Mouse (Mus musculus) midbrain, embryonic 13.5 days (tissue): ENCODE data around the gene Fsip1. TPM values are rescaled to one million over a fixed set of nuclear protein-coding genes. Genes with fewer than 3 reads are reported as not detected.

Experiments
- ATAC-seq: fragments of 200-750 bp; cut with Nextera tagmentation; 2 replicates; pipeline ENCODE4 v1.8.0; 2017; ENCODE audit warnings: mild to moderate bottlenecking, moderate TSS enrichment, moderate library complexity
- H3K27ac ChIP-seq: fragments of 300-500 bp; sonication (generic); 2 replicates; pipeline ENCODE4 v1.5.1; 2015; ENCODE audit warnings: inconsistent platforms, mild to moderate bottlenecking, moderate library complexity
- H3K27me3 ChIP-seq: fragments of 300-500 bp; sonication (generic); 2 replicates; pipeline ENCODE4 v1.6.1; 2015; ENCODE audit warnings: mild to moderate bottlenecking, inconsistent platforms
- H3K36me3 ChIP-seq: fragments of 300-500 bp; sonication (generic); 2 replicates; pipeline ENCODE4 v1.6.1; 2015; ENCODE audit warnings: mild to moderate bottlenecking, inconsistent platforms
- H3K4me1 ChIP-seq: fragments of 300-500 bp; sonication (generic); replicated peaks from 2 replicates; pipeline ENCODE4 v1.6.1; 2015; ENCODE audit warnings: inconsistent platforms
- H3K4me2 ChIP-seq: fragments of 300-500 bp; sonication (generic); replicated peaks from 2 replicates; pipeline ENCODE4 v1.6.1; 2015; ENCODE audit warnings: moderate library complexity, mild to moderate bottlenecking, inconsistent platforms
- H3K4me3 ChIP-seq: fragments of 300-500 bp; sonication (generic); replicated peaks from 2 replicates; pipeline ENCODE4 v1.5.1; 2015; ENCODE audit warnings: mild to moderate bottlenecking, inconsistent platforms
- H3K9ac ChIP-seq: fragments of 300-500 bp; sonication (generic); replicated peaks from 2 replicates; pipeline ENCODE4 v1.6.1; 2015; ENCODE audit warnings: mild to moderate bottlenecking, inconsistent platforms
- H3K9me3 ChIP-seq: fragments of 300-500 bp; sonication (generic); 2 replicates; pipeline ENCODE4 v1.6.1; 2016; ENCODE audit warnings: mild to moderate bottlenecking, inconsistent platforms
- WGBS: fragments of 180-500 bp; shearing (Covaris S2); methylation state at CpG from one replicate; pipeline ENCODE4 v1.1.7; 2015; 5-methylcytosine and 5-hydroxymethylcytosine counted together
- polyA plus RNA-seq: library from polyadenylated mRNA; unstranded; fragments of >200 nt; fragmentation: Nextera tagmentation; extraction: Ambion mirVana; gene quantifications from 2 replicates; pipeline ENCODE4 v1.2.1, GENCODE M21; 2015

Fsip1 gene
- polyA plus RNA-seq, 1 experiment from 2014 or later, result 1.6 TPM

DNA sequence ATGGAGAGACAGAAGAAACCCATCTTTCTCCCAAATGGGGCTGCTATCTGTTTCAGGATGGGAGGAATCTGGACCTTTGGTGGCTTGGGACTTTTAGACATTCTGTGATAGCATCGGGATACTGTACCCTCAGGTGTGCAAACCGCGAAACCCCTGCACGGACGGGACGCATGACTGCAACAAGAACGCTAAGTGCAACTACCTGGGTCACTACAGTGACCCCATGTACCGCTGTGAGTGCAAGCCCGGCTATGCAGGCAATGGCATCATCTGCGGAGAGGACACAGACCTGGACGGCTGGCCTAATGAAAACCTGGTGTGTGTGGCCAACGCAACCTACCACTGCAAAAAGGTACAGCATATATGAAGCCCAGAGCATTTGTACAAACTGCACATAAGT is 137.1 kb downstream of the Fsip1 start:
- no peak overlapping the region for H3K4me2 ChIP-seq
- no peaks in the 10 kb centered on the region; the same call in 1 of the 2 replicates for H3K27me3 ChIP-seq
- WGBS, result 96% methylated on average over 12 of the region's 12 CpGs
- no peak overlapping the region for H3K27ac ChIP-seq
- peaks cover 9% of the 10 kb centered on the region; the same call in 1 of the 2 replicates for H3K4me1 ChIP-seq
- H3K36me3 ChIP-seq, result peaks cover 3% of the 10 kb centered on the region; the same call in 1 of the 2 replicates
- no peak for ATAC-seq
- no peak overlapping the region for H3K4me3 ChIP-seq
- H3K9me3 ChIP-seq, result no peaks in the 10 kb centered on the region
- H3K9ac ChIP-seq, result no peak overlapping the region

DNA sequence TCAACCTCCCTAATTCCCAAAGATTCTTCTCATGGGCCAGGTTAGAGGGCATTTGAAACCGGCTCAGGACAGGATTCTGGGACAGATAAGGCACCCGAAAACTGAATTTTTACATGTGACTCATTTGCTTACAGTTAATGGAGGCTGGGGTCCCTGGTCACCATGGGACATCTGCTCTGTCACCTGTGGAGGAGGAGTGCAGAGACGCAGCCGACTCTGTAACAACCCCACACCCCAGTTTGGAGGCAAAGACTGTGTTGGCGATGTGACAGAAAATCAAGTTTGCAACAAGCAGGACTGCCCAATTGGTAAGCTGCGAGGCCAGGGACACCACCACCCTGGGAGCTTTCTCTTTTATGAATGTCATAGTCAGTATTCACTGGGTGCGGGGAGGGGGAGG is 138.3 kb downstream of the Fsip1 start:
- Histone ChIP-seq H3K9me3 (no peaks in the 10 kb centered on the region), H3K27me3 (peaks cover under 1% of the 10 kb centered on the region; the same call in 1 of the 2 replicates)
- WGBS, result 93% methylated on average over 7 of the region's 7 CpGs

DNA sequence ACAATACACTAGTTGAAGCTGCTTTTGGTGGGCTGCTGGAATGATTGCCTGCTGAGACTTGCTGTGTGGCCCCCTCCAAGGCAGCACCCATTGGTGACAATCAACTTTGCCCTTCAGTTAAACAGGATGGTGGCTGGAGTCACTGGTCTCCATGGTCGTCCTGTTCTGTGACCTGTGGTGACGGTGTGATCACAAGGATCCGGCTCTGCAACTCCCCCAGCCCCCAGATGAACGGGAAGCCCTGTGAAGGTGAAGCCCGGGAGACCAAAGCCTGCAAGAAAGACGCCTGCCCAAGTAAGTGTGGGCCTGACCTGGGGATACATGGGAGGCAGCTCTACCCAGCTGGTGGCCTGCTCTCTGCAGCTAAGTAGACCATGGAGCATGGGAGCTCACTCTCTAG is 138.7 kb downstream of the Fsip1 start:
- no peak overlapping the region for H3K27ac ChIP-seq
- H3K4me1 ChIP-seq, result peaks cover 11% of the 10 kb centered on the region
- H3K9me3 ChIP-seq, result no peaks in the 10 kb centered on the region
- no peak overlapping the region for H3K9ac ChIP-seq
- no peak overlapping the region for H3K4me2 ChIP-seq
- ATAC-seq, result no peak
- peaks cover 6% of the 10 kb centered on the region for H3K27me3 ChIP-seq
- no peak overlapping the region for H3K4me3 ChIP-seq
- 76% methylated on average over 6 of the region's 6 CpGs for WGBS
- H3K36me3 ChIP-seq, result peaks cover 3% of the 10 kb centered on the region; the same call in 1 of the 2 replicates

More for the DNA sequence above, 138.3 kb downstream of the Fsip1 start:
- Histone ChIP-seq H3K36me3 (peaks cover 3% of the 10 kb centered on the region; the same call in 1 of the 2 replicates), H3K4me1 (peaks cover 8% of the 10 kb centered on the region; the same call in 1 of the 2 replicates), H3K9ac (no peak overlapping the region), H3K4me3 (no peak overlapping the region), H3K27ac (no peak overlapping the region), H3K4me2 (no peak overlapping the region)
- ATAC-seq, result no peak

DNA sequence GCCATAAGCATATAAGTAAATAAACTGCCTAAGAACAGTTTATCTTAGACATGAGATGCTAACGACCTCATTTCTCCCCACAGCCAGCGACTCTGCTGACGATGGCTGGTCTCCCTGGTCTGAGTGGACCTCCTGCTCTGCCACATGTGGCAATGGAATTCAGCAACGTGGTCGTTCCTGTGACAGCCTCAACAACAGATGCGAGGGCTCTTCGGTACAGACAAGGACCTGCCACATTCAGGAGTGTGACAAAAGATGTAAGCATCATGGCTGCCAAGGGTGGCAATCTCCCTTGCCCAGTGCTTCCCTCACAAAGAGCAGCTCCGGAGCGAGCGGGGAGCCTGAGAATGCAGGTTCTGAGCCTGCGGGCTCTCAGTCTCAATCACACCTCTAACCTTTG is 139.4 kb downstream of the Fsip1 start:
- Histone ChIP-seq H3K9me3 (no peaks in the 10 kb centered on the region), H3K4me1 (peaks cover 17% of the 10 kb centered on the region), H3K9ac (no peak overlapping the region), H3K4me2 (no peak overlapping the region), H3K36me3 (peaks cover 3% of the 10 kb centered on the region; the same call in 1 of the 2 replicates), H3K27ac (no peak overlapping the region), H3K27me3 (peaks cover 12% of the 10 kb centered on the region), H3K4me3 (no peak overlapping the region)
- 89% methylated on average over 11 of the region's 11 CpGs for WGBS
- ATAC-seq, result no peak

DNA sequence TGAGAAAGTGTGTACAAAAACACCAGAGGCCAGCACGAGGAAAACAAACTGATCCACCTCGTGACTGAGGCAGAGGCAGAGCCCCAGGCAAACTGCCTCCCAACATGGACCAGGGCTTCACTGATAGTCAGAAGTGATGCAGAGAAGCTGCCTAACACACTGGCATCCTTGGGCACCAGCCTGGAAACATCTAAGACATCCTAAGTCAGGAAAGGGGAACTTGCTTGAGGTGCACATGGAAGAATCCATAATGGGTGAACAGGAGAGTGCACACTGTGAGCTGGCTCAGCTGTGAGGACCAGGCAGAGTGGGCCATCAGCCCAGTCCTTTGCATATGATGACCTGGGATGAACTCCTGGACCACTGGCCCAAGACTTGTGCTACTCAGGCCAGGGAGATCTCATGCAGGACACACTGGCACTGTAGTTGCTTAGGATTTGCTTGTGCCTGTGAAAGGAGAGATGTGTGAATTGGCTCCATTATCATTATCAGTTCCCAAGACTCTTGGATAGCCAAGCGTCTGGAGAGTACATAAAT is 139.9 kb downstream of the Fsip1 start:
- no peak overlapping the region for H3K9ac ChIP-seq
- 69% methylated on average over 3 of the region's 3 CpGs for WGBS
- no peak overlapping the region for H3K4me2 ChIP-seq
- H3K9me3 ChIP-seq, result no peaks in the 10 kb centered on the region
- H3K27me3 ChIP-seq, result peaks cover 18% of the 10 kb centered on the region
- peaks cover 3% of the 10 kb centered on the region; the same call in 1 of the 2 replicates for H3K36me3 ChIP-seq
- no peak overlapping the region for H3K27ac ChIP-seq
- H3K4me3 ChIP-seq, result no peak overlapping the region
- no peak for ATAC-seq
- H3K4me1 ChIP-seq, result peaks cover 22% of the 10 kb centered on the region

DNA sequence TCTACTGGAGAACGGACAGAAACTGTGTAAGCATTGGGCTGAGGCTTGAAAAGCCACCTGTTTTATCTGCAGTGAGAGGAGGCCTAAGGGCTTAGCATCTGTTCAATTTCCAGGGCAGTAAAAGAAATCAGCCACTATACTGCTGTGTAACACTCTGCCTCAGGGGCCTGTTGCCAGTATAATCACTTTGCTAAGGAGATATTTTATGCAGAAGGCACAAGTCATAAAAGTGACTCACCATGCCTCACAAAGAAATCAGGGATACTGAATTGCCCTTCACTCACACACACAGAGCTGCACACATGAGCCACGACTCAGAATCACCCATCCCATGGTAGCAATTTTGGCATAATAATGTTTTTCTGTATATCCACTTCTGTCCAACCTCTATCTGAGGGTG is 140.6 kb downstream of the Fsip1 start:
- Histone ChIP-seq H3K9ac (no peak overlapping the region), H3K4me1 (peaks cover 27% of the 10 kb centered on the region), H3K27me3 (peaks cover 18% of the 10 kb centered on the region), H3K27ac (no peak overlapping the region), H3K36me3 (peaks cover 3% of the 10 kb centered on the region; the same call in 1 of the 2 replicates), H3K9me3 (no peaks in the 10 kb centered on the region), H3K4me2 (no peak overlapping the region), H3K4me3 (no peak overlapping the region)
- ATAC-seq, result no peak
- WGBS, result 72% methylated on average over 2 of the region's 2 CpGs

DNA sequence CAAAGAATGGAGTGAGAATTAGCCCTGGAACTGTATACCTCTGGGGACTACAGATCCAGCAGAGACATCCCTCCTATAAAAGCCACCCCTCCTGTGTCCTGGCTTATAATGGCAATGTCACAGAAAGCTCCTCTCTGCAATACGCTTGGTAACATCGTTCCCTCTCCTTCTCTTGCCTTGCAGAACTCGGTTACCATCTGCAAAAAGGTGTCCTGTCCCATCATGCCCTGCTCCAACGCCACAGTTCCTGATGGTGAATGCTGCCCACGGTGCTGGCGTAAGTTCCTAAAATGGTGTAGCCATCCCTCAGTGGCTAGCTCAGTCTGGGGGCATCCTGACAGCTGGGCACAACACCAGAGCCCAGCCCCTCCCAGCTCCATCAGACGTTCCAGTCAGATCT is 141.1 kb downstream of the Fsip1 start:
- Histone ChIP-seq H3K36me3 (peaks cover under 1% of the 10 kb centered on the region; the same call in 1 of the 2 replicates), H3K9me3 (no peaks in the 10 kb centered on the region), H3K4me3 (no peak overlapping the region), H3K9ac (no peak overlapping the region), H3K4me1 (peaks cover 31% of the 10 kb centered on the region), H3K27ac (no peak overlapping the region), H3K27me3 (peaks cover 18% of the 10 kb centered on the region), H3K4me2 (no peak overlapping the region)
- WGBS, result 86% methylated on average over 7 of the region's 7 CpGs
- ATAC-seq, result no peak

DNA sequence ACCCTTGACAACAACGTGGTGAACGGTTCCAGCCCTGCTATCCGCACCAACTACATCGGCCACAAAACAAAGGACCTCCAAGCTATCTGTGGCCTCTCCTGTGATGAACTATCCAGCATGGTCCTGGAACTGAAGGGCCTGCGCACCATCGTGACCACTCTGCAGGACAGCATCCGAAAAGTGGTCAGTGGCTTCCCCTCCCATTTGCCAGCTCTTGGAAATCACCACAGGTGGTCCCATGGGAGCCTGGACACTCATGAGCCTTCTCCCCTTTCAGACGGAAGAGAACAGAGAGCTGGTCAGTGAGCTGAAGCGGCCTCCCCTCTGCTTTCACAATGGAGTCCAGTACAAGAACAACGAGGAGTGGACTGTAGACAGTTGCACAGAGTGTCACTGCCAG is 142.1 kb downstream of the Fsip1 start:
- ATAC-seq, result no peak
- Histone ChIP-seq H3K4me3 (no peak overlapping the region), H3K4me1 (peaks cover 36% of the 10 kb centered on the region), H3K9me3 (no peaks in the 10 kb centered on the region), H3K9ac (no peak overlapping the region), H3K27me3 (peaks cover 25% of the 10 kb centered on the region), H3K4me2 (0 out of 2 replicates have a peak overlapping the region, but pooled peaks have one; percentile 2), H3K36me3 (no peaks in the 10 kb centered on the region), H3K27ac (no peak overlapping the region)
- WGBS, result 63% methylated on average over 10 of the region's 10 CpGs

DNA sequence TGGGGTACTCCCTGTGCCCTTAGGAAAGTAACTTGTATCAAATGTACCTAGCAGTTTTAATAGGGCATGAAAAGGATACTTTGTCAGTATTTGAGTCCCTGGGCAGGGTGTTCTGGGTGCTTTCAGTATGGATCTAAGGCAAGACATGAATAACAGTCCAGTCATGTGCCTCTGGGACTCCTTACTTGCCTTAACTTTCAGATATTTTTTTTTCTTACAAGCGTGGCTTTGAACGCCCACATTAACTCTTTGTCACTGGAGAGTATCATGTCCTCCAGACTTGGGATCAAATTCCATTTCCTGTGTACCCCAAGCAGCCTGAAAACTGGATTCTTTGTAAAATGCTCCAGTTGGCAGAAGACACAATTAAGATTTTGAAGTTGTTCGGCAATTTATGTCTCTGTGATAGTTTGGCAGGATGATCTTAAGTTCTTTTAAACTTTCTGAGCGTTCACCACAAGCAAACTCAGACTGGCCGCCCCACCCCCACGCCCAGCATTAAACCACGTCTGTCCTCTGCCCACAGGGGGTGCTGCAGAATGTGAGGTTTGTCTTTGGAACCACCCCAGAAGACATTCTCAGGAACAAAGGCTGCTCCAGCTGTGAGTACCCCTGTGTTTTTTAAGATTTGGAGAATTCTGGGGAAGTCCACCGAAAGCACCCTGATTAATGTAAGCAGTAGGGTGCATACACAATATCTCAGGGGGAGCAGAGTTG is 142.8 kb downstream of the Fsip1 start:
- Histone ChIP-seq H3K27ac (no peak overlapping the region), H3K36me3 (no peaks in the 10 kb centered on the region), H3K4me3 (no peak overlapping the region), H3K4me2 (no peak overlapping the region; the same call in 1 of the 2 replicates), H3K9ac (no peak overlapping the region), H3K27me3 (peaks cover 29% of the 10 kb centered on the region), H3K4me1 (peaks cover 36% of the 10 kb centered on the region), H3K9me3 (no peaks in the 10 kb centered on the region)
- no peak for ATAC-seq
- WGBS, result 42% methylated on average over 8 of the region's 8 CpGs

DNA sequence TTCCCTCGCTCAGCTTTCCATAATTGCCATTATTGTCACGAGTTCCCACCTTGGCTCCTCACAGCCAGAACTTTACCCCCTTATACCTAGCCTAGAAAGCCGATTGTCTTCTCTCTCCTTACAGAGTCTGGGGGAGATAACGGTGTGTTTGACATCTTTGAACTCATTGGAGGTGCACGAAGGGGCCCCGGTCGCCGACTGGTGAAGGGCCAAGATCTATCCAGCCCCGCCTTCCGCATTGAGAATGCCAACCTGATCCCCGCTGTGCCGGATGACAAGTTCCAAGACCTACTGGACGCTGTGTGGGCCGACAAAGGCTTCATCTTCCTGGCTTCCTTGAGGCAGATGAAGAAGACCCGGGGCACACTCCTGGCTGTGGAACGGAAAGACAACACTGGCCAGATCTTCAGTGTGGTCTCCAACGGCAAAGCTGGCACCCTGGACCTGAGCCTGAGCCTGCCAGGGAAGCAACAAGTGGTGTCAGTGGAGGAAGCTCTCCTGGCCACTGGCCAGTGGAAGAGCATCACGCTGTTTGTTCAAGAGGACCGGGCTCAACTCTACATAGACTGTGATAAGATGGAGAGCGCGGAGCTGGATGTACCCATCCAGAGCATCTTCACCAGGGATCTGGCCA is 143.8 kb downstream of the Fsip1 start:
- H3K27me3 ChIP-seq, result peaks cover 31% of the 10 kb centered on the region
- no peak for ATAC-seq
- H3K36me3 ChIP-seq, result no peaks in the 10 kb centered on the region
- H3K4me1 ChIP-seq, result peaks cover 36% of the 10 kb centered on the region
- H3K27ac ChIP-seq, result no peak overlapping the region
- no peaks in the 10 kb centered on the region for H3K9me3 ChIP-seq
- WGBS, result 59% methylated on average over 21 of the region's 21 CpGs
- H3K9ac ChIP-seq, result no peak overlapping the region
- peak overlapping the region; percentile 50 for H3K4me3 ChIP-seq
- peak overlapping the region; percentile 91 for H3K4me2 ChIP-seq

DNA sequence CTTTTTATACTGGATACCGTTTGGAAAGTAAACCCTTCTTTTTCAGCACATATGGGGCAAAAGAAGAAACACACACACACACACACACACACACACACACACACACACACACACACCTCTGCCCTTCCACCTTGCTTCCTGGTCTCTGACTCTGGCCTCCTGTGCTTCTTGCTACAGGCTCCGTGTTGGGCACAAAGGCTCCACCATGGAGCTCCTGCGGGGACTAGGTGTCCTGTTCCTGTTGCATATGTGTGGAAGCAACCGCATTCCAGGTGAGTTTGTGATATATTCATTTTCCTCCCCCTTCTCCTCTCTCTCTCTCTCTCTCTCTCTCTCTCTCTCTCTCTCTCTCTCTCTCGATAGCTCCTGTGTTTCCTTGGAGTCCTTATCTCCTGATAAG is 144.3 kb downstream of the Fsip1 start:
- peak overlapping the region; percentile 91 for H3K4me2 ChIP-seq
- H3K36me3 ChIP-seq, result no peaks in the 10 kb centered on the region
- peaks cover 31% of the 10 kb centered on the region for H3K27me3 ChIP-seq
- H3K9ac ChIP-seq, result no peak overlapping the region
- H3K27ac ChIP-seq, result no peak overlapping the region
- no peaks in the 10 kb centered on the region for H3K9me3 ChIP-seq
- peaks cover 36% of the 10 kb centered on the region for H3K4me1 ChIP-seq
- WGBS, result 20% methylated on average over 5 of the region's 5 CpGs
- peak overlapping the region; percentile 50 for H3K4me3 ChIP-seq
- no peak for ATAC-seq

DNA sequence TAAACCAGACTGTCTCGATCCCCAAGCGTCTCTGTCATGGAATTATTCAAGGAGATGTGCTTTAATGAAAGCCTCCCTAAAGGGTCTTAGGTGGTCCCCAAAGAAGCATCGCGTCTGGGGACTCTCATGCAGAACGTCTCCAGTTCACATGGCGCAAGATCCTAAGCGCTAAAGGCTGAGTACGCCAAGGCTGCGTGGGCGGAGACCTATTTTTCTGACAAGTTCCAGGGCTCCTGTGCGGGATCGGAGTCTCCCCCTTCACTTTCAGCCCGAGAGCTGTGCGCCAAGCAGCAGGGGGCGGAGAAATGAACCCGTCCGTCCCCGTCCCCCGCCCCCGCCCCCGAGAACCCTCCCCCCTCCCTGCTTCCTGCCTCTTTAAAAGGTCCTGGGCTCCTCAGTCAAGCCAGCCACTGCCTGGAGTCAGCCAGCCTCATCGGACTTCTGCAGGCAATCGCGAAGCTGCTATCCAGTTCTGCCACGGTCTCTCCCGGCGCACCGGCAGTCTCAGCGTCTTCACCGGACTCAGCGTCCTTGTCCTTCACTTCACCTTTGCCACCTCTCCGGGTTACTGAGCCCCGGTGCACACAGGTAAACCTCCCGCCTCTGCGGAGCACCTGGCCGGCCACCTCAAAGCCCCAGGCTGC is 145.2 kb downstream of the Fsip1 start, which contains the start of gene Thbs1:
Gene Thbs1, plus strand, starts transcription at position 389 of the 644 bp plus-strand sequence.
- Histone ChIP-seq H3K4me3 (peak within 1 kb of the TSS; percentile 50), H3K9ac (peak within 1 kb of the TSS; percentile 66), H3K9me3 (no peaks in the 10 kb centered on the region), H3K4me2 (peak within 1 kb of the TSS; percentile 91), H3K36me3 (no peaks in the 10 kb centered on the region), H3K27me3 (peaks cover 31% of the 10 kb centered on the region), H3K4me1 (peaks cover 36% of the 10 kb centered on the region), H3K27ac (no peak within 1 kb of the TSS)
- ATAC-seq, result peak; percentile 83
- 1% methylated on average over 36 of the region's 36 CpGs for WGBS
